8 mouse cellular contexts compared by ENCODE assay signal in the genomic region with DNA sequence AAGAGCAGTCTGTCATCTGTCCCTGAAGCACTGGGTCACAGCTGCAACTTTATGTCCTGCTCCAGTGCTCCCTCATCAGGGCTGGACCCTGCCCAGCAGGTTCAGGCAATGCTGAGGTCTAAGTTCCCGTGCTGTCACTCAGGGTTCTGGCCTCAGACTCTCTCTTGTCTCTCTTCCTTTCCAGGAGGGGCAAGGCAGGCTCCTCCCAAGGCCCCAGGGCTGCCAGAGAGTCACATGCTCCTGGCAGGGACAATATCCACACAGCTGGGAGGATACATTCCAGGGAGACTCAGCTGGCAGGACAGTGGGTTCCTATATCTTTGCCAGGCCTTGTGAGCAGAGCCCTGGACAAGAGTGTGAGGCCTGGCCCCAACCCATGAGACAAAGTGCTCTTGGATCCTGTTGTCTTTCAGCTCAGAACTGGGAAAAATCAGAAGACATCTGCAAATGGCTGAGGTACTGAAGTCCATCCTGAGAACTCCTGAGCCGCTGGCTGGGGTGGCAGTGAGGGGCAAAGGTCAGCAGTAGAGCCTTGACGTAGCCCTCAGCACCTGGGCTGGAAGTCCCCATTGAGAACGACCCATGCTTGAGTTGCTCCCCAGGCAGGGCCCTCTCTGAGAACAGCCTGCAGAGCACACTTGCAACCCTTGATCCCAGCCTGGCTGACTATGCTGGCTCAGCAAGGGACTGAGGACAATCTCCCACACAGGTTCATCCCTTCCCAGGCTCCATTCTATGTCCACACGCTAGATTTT. TPM values are rescaled to one million over a fixed set of nuclear protein-coding genes. Genes with fewer than 3 reads are reported as not detected.
A peak's percentile ranks its signal among the peaks of the same experiment; 100 is the strongest.
DNase-seq lines count a peak whose midpoint lies in the region; ATAC-seq and TF ChIP-seq lines count a peak whose summit lies in the region.

No protein-coding gene starts in this region.

- H3K36me3 ChIP-seq in hindbrain, embryonic 16.5 days (ENCODE audit: control insufficient read depth, insufficient read depth, low read length): no peaks in the 10 kb centered on the region
- no peaks in the 10 kb centered on the region for H3K36me3 ChIP-seq in hindbrain, embryonic 13.5 days

- H3K4me2 ChIP-seq in hindbrain, embryonic 16.5 days (ENCODE audit: low read length): no peak overlapping the region
- H3K4me2 ChIP-seq in hindbrain, embryonic 13.5 days: no peak overlapping the region

- H3K4me1 ChIP-seq in hindbrain, embryonic 16.5 days (ENCODE audit: control insufficient read depth, insufficient read depth, low read depth, low read length): peaks cover 2% of the 10 kb centered on the region; the same call in 1 of the 2 replicates
- H3K4me1 ChIP-seq in hindbrain, embryonic 13.5 days (replicated peaks): 0 out of 2 replicates have a peak, but pooled peaks cover 3% of the 10 kb centered on the region
- peaks cover 18% of the 10 kb centered on the region for H3K4me1 ChIP-seq in olfactory bulb, adult 2 months (ENCODE audit: control insufficient read depth, insufficient read depth, low read length)

- no peak overlapping the region for H3K4me3 ChIP-seq in hindbrain, embryonic 16.5 days (ENCODE audit: low read length)
- H3K4me3 ChIP-seq in hindbrain, embryonic 13.5 days: no peak overlapping the region
- H3K4me3 ChIP-seq in olfactory bulb, adult 2 months (ENCODE audit: insufficient read depth, low read depth, low read length): no peak overlapping the region

- no peak for TF ChIP-seq CTCF in olfactory bulb, adult 2 months (IDR thresholded peaks at IDR 0.05; ENCODE audit: insufficient read depth, low read depth, low read length)

- WGBS in hindbrain, embryonic 16.5 days: 73% methylated on average over 5 of the region's 5 CpGs
- 64% methylated on average over 5 of the region's 5 CpGs for WGBS in hindbrain, embryonic 13.5 days
- 65% methylated on average over 5 of the region's 5 CpGs for WGBS in olfactory bulb, adult 2 months

- H3K27me3 ChIP-seq in hindbrain, embryonic 16.5 days (replicated peaks; ENCODE audit: control insufficient read depth, insufficient read depth, low read length): no peaks in the 10 kb centered on the region
- H3K27me3 ChIP-seq in hindbrain, embryonic 13.5 days: no peaks in the 10 kb centered on the region

- no peak for TF ChIP-seq POLR2A in olfactory bulb, adult 2 months (IDR thresholded peaks at IDR 0.05; ENCODE audit: insufficient read depth, low read depth, low read length)

- ATAC-seq in hindbrain, embryonic 16.5 days: peak; percentile 64
- no peak for ATAC-seq in hindbrain, embryonic 13.5 days (ENCODE audit: low FRiP score)
- ATAC-seq in CD4-positive, CD25-positive, alpha-beta regulatory T cell, adult 4 months: no peak

- no peak overlapping the region for H3K9ac ChIP-seq in hindbrain, embryonic 16.5 days (ENCODE audit: low read depth, low read length)
- no peak overlapping the region for H3K9ac ChIP-seq in hindbrain, embryonic 13.5 days

- no peaks in the 10 kb centered on the region for H3K9me3 ChIP-seq in hindbrain, embryonic 16.5 days (ENCODE audit: control insufficient read depth, low read length)
- no peaks in the 10 kb centered on the region for H3K9me3 ChIP-seq in hindbrain, embryonic 13.5 days

- H3K27ac ChIP-seq in hindbrain, embryonic 16.5 days (ENCODE audit: low read depth, low read length): no peak overlapping the region
- no peak overlapping the region for H3K27ac ChIP-seq in hindbrain, embryonic 13.5 days
- peak overlapping the region; percentile 77 for H3K27ac ChIP-seq in olfactory bulb, adult 2 months (ENCODE audit: insufficient read depth, low read depth, low read length)

- intact Hi-C loops in heart, postnatal 10 days (cut with DNase I): no loop called here

- peak; percentile 67 to 69 for DNase-seq in cerebellum, postnatal 14 days
- DNase-seq in heart, postnatal 10 days: peak; percentile 94 to 97
- DNase-seq in layer of hippocampus, postnatal 10 days (ENCODE audit: low spot score in 2 of 2): peak; percentile 55 to 59
- DNase-seq in c-Kit-positive CD71-positive TER-119-positive erythroid progenitor cells, embryonic 14.5 days (ENCODE audit: low spot score): no peak

RNA-seq across cellular contexts. Expression of a gene that starts 10.2 kb away (rescaled TPM):
- polyA plus RNA-seq in hindbrain, embryonic 16.5 days (2015; fragmentation: Nextera tagmentation; extraction: Ambion mirVana): 0.79 and 1.2 TPM in 2 replicates
- 0.53 and 0.77 TPM in 2 replicates for polyA plus RNA-seq in hindbrain, embryonic 13.5 days (2015; fragmentation: Nextera tagmentation; extraction: Ambion mirVana)
- 10 to 100 TPM in 1 of 2 experiments, 1 to 10 TPM in 1; 9.7 to 11.0 TPM for total RNA-seq in heart, postnatal 10 days (2021)
- 1 to 10 TPM; 1.3 to 1.8 TPM for total RNA-seq in layer of hippocampus, postnatal 10 days (2021)
- not detected in 2 replicates for polyA plus RNA-seq in olfactory bulb, adult 2 months (2012; ENCODE audit: insufficient read depth, insufficient read length, low replicate concordance, missing spikeins)
- under 1 TPM; 0.37 to 0.39 TPM for polyA plus RNA-seq in CD4-positive, CD25-positive, alpha-beta regulatory T cell, adult 4 months (2017; shearing (Covaris generic))

RNA-seq across cellular contexts. Expression of a gene that starts 34.6 kb away (rescaled TPM):
- polyA plus RNA-seq in hindbrain, embryonic 16.5 days (2015; fragmentation: Nextera tagmentation; extraction: Ambion mirVana): 32.7 and 33.7 TPM in 2 replicates
- 26.1 and 27.5 TPM in 2 replicates for polyA plus RNA-seq in hindbrain, embryonic 13.5 days (2015; fragmentation: Nextera tagmentation; extraction: Ambion mirVana)
- total RNA-seq in heart, postnatal 10 days (2021): 10 to 100 TPM; 21.5 to 25.1 TPM
- 10 to 100 TPM; 17.6 to 19.7 TPM for total RNA-seq in layer of hippocampus, postnatal 10 days (2021)
- polyA plus RNA-seq in olfactory bulb, adult 2 months (2012; ENCODE audit: insufficient read depth, insufficient read length, low replicate concordance, missing spikeins): not detected in 2 replicates
- polyA plus RNA-seq in CD4-positive, CD25-positive, alpha-beta regulatory T cell, adult 4 months (2017; shearing (Covaris generic)): 100 to 1,000 TPM; 152 to 193 TPM

RNA-seq across cellular contexts. Expression of a gene that starts 53.6 kb away (rescaled TPM):
- polyA plus RNA-seq in hindbrain, embryonic 16.5 days (2015; fragmentation: Nextera tagmentation; extraction: Ambion mirVana): 74.4 and 75.2 TPM in 2 replicates
- 76.6 and 79.2 TPM in 2 replicates for polyA plus RNA-seq in hindbrain, embryonic 13.5 days (2015; fragmentation: Nextera tagmentation; extraction: Ambion mirVana)
- 10 to 100 TPM; 19.0 to 24.0 TPM for total RNA-seq in heart, postnatal 10 days (2021)
- 10 to 100 TPM; 33.6 to 36.5 TPM for total RNA-seq in layer of hippocampus, postnatal 10 days (2021)
- polyA plus RNA-seq in olfactory bulb, adult 2 months (2012; ENCODE audit: insufficient read depth, insufficient read length, low replicate concordance, missing spikeins): not detected in 2 replicates
- 10 to 100 TPM; 28.1 to 28.4 TPM for polyA plus RNA-seq in CD4-positive, CD25-positive, alpha-beta regulatory T cell, adult 4 months (2017; shearing (Covaris generic))

Comparison
In these comparisons a context has a peak if more than half of its experiments do, and no peak if none do; other contexts are left out.
1. RNA of a gene that starts 53.6 kb away (polyA plus RNA-seq): 76.6 to 79.2 TPM in hindbrain, embryonic 13.5 days, 74.4 to 75.2 TPM in hindbrain, embryonic 16.5 days and 28.1 to 28.4 TPM in CD4-positive, CD25-positive, alpha-beta regulatory T cell, adult 4 months; not detected in olfactory bulb, adult 2 months; every median in the first group is over 10 times any median in the second.